Mouse (Mus musculus) heart, adult 2 months (tissue): Measurements from ENCODE around the gene Plin1. TPM values are rescaled to one million over a fixed set of nuclear protein-coding genes. Genes with fewer than 3 reads are reported as not detected.

Experiments used
- DNase-seq, 2 experiments: peaks; one replicate each; pipeline ENCODE4 v3.0.0; 2021
- H3K27ac ChIP-seq: fragments of 200-600 bp; 2 replicates; pipeline ENCODE4 v1.8.1; 2022
- H3K27me3 ChIP-seq: fragments of 200-500 bp; 2 replicates; pipeline ENCODE4 v1.6.1; 2012; ENCODE audit warnings: mild to moderate bottlenecking, low read length, inconsistent platforms, mixed read lengths; ENCODE audit not compliant: control insufficient read depth, insufficient read depth
- H3K36me3 ChIP-seq: fragments of 200-500 bp; 2 replicates; pipeline ENCODE4 v1.6.1; 2012; ENCODE audit warnings: low read length, inconsistent platforms; ENCODE audit not compliant: control insufficient read depth, insufficient read depth
- H3K4me1 ChIP-seq: fragments of 200-500 bp; 2 replicates; pipeline ENCODE4 v1.6.1; 2011; ENCODE audit warnings: low read length; ENCODE audit not compliant: control insufficient read depth, insufficient read depth
- H3K4me3 ChIP-seq: fragments of 200-600 bp; 2 replicates; pipeline ENCODE4 v1.8.1; 2022
- H3K79me2 ChIP-seq: fragments of 200-500 bp; replicated peaks from 2 replicates; pipeline ENCODE4 v1.6.1; 2012; ENCODE audit warnings: mild to moderate bottlenecking, inconsistent platforms, low read length, moderate library complexity, mixed read lengths; ENCODE audit not compliant: control insufficient read depth, insufficient read depth
- H3K9ac ChIP-seq: fragments of 200-500 bp; 2 replicates; pipeline ENCODE4 v1.6.1; 2012; ENCODE audit warnings: low read depth, mild to moderate bottlenecking, control low read depth, inconsistent platforms, low read length, mixed read lengths
- CTCF ChIP-seq: fragments of 200-600 bp; IDR thresholded peaks from 2 replicates; pipeline ENCODE4 v1.8.1; 2022; ENCODE audit warnings: antibody characterized with exemption, mild to moderate bottlenecking, moderate library complexity
- EP300 ChIP-seq: fragments of 200-500 bp; IDR thresholded peaks from 2 replicates; pipeline ENCODE4 v1.6.1; 2011; ENCODE audit warnings: low read depth, low read length, control low read depth; ENCODE audit not compliant: insufficient read depth
- POLR2A ChIP-seq: fragments of 200-500 bp; IDR thresholded peaks from 2 replicates; pipeline ENCODE4 v1.6.1; 2011; ENCODE audit warnings: mild to moderate bottlenecking, low read depth, low read length, control low read depth; ENCODE audit not compliant: insufficient read depth
- WGBS: fragments of 180-500 bp; shearing (Covaris S2); methylation state at CpG from one replicate; pipeline ENCODE4 v1.1.7; 2018; 5-methylcytosine and 5-hydroxymethylcytosine counted together
- intact Hi-C: fragments of 180-260 bp; cut with DNase I; formaldehyde crosslinking; loops from one replicate; pipeline ENCODE4 v1.15.1; 2025
- polyA plus RNA-seq: library from polyadenylated mRNA; depleted of rRNA; stranded (reverse); fragments of >200 nt; gene quantifications from 2 replicates; pipeline ENCODE4 v1.2.3, GENCODE M21; 2012
- total RNA-seq, 2 experiments: library from RNA; stranded (reverse); gene quantifications; 2 replicates each; pipeline ENCODE4 v1.2.3; 2021

The Plin1 gene
- total and polyA plus RNA-seq, 3 experiments = 6.8 to 55.2 (median 10.4) TPM

DNA sequence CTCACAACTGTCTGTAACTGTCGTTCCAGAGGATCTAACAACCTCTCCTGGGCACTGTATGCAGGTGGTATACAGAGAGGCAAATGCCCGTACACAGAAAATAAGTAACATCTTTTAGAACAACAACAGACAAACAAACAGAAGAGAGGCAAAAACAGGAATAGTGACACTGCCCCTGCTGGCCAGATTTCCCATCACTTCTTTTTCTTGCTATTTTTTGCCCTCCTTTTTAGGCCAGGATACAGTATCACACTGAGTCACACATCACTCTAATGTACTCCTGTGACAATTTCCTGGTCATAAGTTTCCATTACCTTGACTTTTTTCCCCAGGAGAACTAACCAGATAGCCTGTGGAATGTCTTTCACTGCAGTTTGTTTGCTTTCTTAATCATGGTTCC is 23.6 kb upstream of the Plin1 start:
- 49% methylated on average over 2 of the region's 2 CpGs for WGBS
- Histone ChIP-seq H3K79me2 (no peaks in the 10 kb centered on the region), H3K4me1 (no peaks in the 10 kb centered on the region), H3K27ac (no peak overlapping the region), H3K27me3 (no peaks in the 10 kb centered on the region), H3K4me3 (no peak overlapping the region), H3K36me3 (no peaks in the 10 kb centered on the region), H3K9ac (no peak overlapping the region)
- no peak for DNase-seq
- intact Hi-C loops = no loop called here
- TF ChIP-seq CTCF (peak; percentile 28), EP300 (no peak)

DNA sequence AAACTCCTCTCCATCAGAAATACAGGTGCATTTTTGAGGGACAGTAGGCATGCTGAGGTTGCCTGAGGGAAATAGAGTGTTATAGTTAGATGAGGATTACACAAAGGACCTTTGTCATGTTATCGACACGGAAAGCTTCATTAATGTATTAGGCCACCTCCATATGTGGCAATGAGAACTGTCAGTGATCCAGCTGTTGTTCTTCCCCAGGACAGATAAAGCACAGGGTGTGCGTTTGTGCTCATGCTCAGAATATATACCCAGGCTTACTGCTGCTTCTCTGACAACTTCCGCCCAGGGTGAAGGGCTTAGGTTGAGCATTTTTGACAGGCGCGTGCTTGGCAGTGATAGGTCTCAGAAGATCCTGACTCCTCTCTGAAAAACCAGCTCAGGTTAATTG is 16.8 kb upstream of the Plin1 start:
- Histone ChIP-seq H3K4me1 (no peaks in the 10 kb centered on the region), H3K36me3 (no peaks in the 10 kb centered on the region), H3K27me3 (no peaks in the 10 kb centered on the region), H3K79me2 (no peaks in the 10 kb centered on the region), H3K9ac (no peak overlapping the region), H3K4me3 (no peak overlapping the region), H3K27ac (no peak overlapping the region)
- TF ChIP-seq EP300 (no peak), CTCF (no peak), POLR2A (no peak)
- DNase-seq = no peak
- WGBS = 82% methylated on average over 6 of the region's 6 CpGs
- intact Hi-C loops = no loop called here

DNA sequence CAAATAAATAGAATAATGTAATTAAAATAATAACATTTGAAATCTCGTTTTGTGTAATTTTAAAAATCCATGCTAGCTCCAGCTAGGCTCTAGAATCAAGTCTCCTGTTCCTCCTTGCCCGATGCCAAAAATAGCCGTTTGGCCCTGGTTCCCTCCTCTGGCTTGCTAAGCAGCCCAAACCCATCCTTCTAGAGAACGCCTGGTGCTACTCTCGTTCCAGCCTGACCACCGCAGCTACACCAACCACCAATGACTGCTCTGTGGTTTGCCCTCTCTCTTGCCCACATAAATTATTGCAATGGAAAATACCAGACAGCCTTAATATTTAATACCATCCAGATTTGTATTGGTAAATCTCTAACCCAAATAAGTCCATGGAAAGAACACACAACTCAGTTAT is 15.0 kb upstream of the Plin1 start:
- Histone ChIP-seq H3K4me3 (no peak overlapping the region), H3K4me1 (peaks cover 2% of the 10 kb centered on the region; the same call in 1 of the 2 replicates), H3K9ac (no peak overlapping the region), H3K27ac (no peak overlapping the region), H3K79me2 (no peaks in the 10 kb centered on the region), H3K36me3 (no peaks in the 10 kb centered on the region), H3K27me3 (no peaks in the 10 kb centered on the region)
- TF ChIP-seq POLR2A (no peak), CTCF (no peak), EP300 (no peak)
- intact Hi-C loops = no loop called here
- WGBS = 50% methylated on average over 6 of the region's 6 CpGs
- no peak for DNase-seq

DNA sequence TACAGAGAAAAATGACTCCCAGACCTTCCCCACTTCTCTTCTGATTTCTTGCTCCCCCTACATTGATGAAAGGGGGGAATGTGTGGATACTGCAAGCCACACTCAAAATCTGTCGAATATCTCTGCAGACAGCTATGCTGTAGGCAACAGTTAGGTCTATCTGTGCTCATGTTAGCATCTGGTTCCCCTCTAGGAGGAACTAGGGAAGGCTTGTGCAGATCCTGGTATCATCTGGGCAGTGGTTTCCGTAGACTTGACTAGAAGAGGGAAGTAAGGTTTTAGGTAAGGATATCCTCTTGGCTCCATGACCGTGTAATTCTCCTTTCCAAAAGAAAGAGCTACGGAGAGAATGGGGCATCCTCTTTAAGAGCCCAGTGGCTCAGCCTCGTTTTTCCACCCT is 11.9 kb upstream of the Plin1 start:
- no peak overlapping the region for H3K4me3 ChIP-seq
- H3K79me2 ChIP-seq = no peaks in the 10 kb centered on the region
- TF ChIP-seq POLR2A (no peak), EP300 (no peak), CTCF (no peak)
- H3K27me3 ChIP-seq = no peaks in the 10 kb centered on the region
- DNase-seq = no peak
- no peaks in the 10 kb centered on the region for H3K36me3 ChIP-seq
- H3K4me1 ChIP-seq = peaks cover 2% of the 10 kb centered on the region; the same call in 1 of the 2 replicates
- intact Hi-C loops = no loop called here
- 51% methylated on average over 5 of the region's 5 CpGs for WGBS
- no peak overlapping the region for H3K27ac ChIP-seq
- no peak overlapping the region for H3K9ac ChIP-seq

DNA sequence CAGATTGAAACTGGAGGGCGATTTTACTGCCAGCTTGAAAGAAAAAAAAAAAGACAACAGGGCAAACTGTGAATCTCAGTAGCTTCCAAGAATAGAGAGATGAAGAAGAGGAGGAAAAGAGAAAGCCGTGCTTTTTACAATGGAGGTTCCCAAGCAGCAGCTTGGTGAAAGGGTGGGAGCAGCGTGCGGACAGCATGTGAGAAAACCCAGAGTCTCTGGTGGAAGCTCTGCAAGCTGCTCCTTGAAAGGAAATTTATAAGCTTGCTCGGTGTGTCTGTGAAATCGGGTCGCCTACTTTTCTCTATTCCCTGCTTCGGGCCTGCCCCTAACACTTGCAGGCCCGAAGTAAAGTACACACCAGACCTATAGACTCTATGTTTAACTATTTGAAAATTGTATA is 11.3 kb upstream of the Plin1 start:
- H3K4me3 ChIP-seq = no peak overlapping the region
- no peak overlapping the region for H3K9ac ChIP-seq
- TF ChIP-seq CTCF (no peak), EP300 (no peak), POLR2A (no peak)
- no peak overlapping the region for H3K27ac ChIP-seq
- intact Hi-C loops = no loop called here
- WGBS = 89% methylated on average over 9 of the region's 9 CpGs
- H3K4me1 ChIP-seq = peaks cover 2% of the 10 kb centered on the region; the same call in 1 of the 2 replicates
- no peaks in the 10 kb centered on the region for H3K27me3 ChIP-seq
- H3K79me2 ChIP-seq = no peaks in the 10 kb centered on the region
- no peaks in the 10 kb centered on the region for H3K36me3 ChIP-seq
- DNase-seq = no peak

DNA sequence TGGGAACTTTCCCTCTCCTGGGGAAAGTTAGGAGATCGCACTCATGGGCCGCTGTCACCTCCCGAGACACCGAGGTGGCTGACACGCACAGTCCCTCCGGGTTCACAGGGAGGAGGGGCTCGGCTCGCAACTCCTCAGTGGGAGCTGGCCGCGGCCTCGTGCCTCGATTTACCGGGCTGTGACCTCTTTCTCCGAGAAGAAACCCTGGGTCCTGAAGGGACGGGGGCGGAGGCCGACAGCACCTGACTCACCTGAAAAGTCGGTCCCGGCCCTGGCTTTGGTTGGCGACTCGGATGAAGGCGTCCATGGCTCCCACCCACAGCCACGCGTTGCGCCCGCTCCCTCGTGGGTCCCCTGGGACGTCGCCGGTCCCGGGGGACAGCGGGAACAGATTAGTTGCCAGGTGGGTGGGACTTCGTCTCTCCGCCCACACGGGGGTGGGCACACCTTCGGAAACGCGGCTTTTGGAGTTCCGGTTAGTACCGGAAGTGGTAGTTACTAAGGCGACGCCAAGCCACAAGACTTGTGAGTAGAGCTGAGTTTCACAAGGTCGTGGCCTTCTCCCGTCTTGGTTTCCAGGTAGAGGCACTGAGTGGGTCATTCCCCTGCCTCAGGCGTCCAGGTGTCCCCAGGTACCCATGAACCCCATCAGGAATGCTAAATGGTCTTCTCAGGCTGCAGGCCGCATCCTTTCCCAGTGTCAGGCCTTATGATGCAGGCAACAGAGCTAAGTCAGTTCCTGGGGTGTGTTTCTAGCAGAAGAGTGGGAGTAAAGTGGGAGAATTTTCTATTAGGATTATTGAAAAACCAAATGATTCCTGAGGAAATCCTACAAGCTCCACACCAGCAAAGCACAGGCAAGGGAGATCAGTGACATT is 10.2 kb upstream of the Plin1 start, which contains the start of the genes Pex11a and Wdr93:
Gene Pex11a (minus strand): TSS at position 473 of the 878 bp plus-strand sequence.
Gene Wdr93 (plus strand): TSS at position 505 of the 878 bp plus-strand sequence.
- Histone ChIP-seq H3K9ac (peak within 1 kb of the TSS; percentile 67), H3K27me3 (no peaks in the 10 kb centered on the region), H3K36me3 (no peaks in the 10 kb centered on the region), H3K4me3 (peak within 1 kb of the TSS; percentile 73), H3K4me1 (peaks cover 2% of the 10 kb centered on the region; the same call in 1 of the 2 replicates), H3K79me2 (no peaks in the 10 kb centered on the region), H3K27ac (peak within 1 kb of the TSS; percentile 65)
- TF ChIP-seq EP300 = no peak
- 0 out of 2 replicates have a peak, but pooled peaks have one; percentile 17 for TF ChIP-seq POLR2A
- intact Hi-C loops = no loop called here
- DNase-seq = peak; percentile 74 to 83
- WGBS = 3% methylated on average over 46 of the region's 46 CpGs
